Mouse (Mus musculus): ENCODE results near the gene Aurkaip1. TPM values are rescaled to one million over a fixed set of nuclear protein-coding genes. Genes with fewer than 3 reads are reported as not detected.

The Aurkaip1 gene
- polyA plus RNA-seq, 1 experiment = 131 TPM

DNA sequence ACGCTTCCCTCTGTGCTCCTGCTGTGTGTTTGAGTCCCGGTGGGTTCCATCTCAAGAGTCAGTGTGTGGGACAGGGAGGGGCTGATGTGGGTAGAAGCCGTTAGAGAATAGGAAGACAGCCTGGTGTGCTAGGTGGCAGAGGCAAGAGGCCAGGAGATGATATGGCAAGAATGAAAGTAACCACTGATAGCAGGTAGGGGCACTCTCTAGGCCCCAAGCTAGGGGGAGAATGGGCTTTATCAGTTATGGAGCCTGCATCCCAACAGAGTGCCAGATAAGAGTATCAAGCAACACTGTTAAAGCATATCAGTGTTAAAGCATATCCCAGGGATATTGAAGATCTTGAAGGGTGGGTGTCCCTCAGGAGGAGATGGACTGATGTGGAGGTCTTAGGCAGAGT, 25.8 kb downstream of the Aurkaip1 start:
- TF ChIP-seq POLR2A (IDR thresholded peaks at IDR 0.05; ENCODE audit: extremely low read depth, insufficient read depth, low read length) (no peak), CTCF (IDR thresholded peaks at IDR 0.05; ENCODE audit: extremely low read depth, insufficient read depth, low read length) (no peak)
- Histone ChIP-seq H3K27ac (ENCODE audit: insufficient read depth, low read length) (no peak overlapping the region), H3K4me1 (ENCODE audit: control insufficient read depth, insufficient read depth, low read length) (peaks cover under 1% of the 10 kb centered on the region; the same call in 1 of the 2 replicates), H3K4me3 (ENCODE audit: insufficient read depth, low read length) (no peak overlapping the region)

- no peak overlapping the region for H3K27ac ChIP-seq (ENCODE audit: insufficient read depth, low read length)
- no peak overlapping the region for H3K4me3 ChIP-seq (ENCODE audit: insufficient read depth, low read length)
- no peak for TF ChIP-seq CTCF (IDR thresholded peaks at IDR 0.05; ENCODE audit: extremely low read depth, insufficient read depth, low read length)
- no peak for TF ChIP-seq POLR2A (IDR thresholded peaks at IDR 0.05; ENCODE audit: extremely low read depth, insufficient read depth, low read length)
- H3K4me1 ChIP-seq (ENCODE audit: control insufficient read depth, insufficient read depth, low read length) = no peaks in the 10 kb centered on the region
Measured at GRCm38 (mm10) chr4:155859318-155859717, 28.2 kb downstream of the Aurkaip1 start.

- Histone ChIP-seq H3K4me3 (ENCODE audit: insufficient read depth, low read length) (no peak overlapping the region), H3K4me1 (ENCODE audit: control insufficient read depth, insufficient read depth, low read length) (no peaks in the 10 kb centered on the region), H3K27ac (ENCODE audit: insufficient read depth, low read length) (no peak overlapping the region)
- no peak for TF ChIP-seq POLR2A (IDR thresholded peaks at IDR 0.05; ENCODE audit: extremely low read depth, insufficient read depth, low read length)
Measured at GRCm38 (mm10) chr4:155861787-155862186, 30.7 kb downstream of the Aurkaip1 start.

DNA sequence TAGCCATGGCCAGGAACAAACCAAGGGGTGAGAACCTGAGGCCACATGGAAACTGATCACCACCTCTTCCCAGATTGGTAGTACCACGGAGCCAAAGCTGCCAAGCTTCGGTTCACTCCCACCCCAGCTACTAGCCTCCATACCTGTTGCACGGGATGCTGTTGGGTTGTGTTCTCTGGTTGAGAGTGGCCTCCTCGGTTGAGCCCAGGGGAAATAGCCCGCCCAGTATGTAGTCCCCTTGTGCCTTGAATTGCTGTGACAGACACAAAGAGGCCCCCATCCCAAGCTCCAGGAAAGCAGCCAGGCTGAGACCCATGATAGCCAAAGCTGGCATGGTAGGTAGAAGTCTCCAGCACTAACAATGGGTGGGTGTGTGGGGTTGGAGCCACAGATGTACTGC, 31.9 kb downstream of the Aurkaip1 start, which contains the start of gene Tas1r3:
Tas1r3 (minus strand) TSS at position 362 of the 400 bp plus-strand sequence.
- H3K4me3 ChIP-seq (ENCODE audit: insufficient read depth, low read length) = no peak within 1 kb of the TSS
- H3K27ac ChIP-seq (ENCODE audit: insufficient read depth, low read length) = no peak within 1 kb of the TSS
- no peak for TF ChIP-seq POLR2A (IDR thresholded peaks at IDR 0.05; ENCODE audit: extremely low read depth, insufficient read depth, low read length)
- no peak for TF ChIP-seq CTCF (IDR thresholded peaks at IDR 0.05; ENCODE audit: extremely low read depth, insufficient read depth, low read length)
- H3K4me1 ChIP-seq (ENCODE audit: control insufficient read depth, insufficient read depth, low read length) = no peaks in the 10 kb centered on the region

DNA sequence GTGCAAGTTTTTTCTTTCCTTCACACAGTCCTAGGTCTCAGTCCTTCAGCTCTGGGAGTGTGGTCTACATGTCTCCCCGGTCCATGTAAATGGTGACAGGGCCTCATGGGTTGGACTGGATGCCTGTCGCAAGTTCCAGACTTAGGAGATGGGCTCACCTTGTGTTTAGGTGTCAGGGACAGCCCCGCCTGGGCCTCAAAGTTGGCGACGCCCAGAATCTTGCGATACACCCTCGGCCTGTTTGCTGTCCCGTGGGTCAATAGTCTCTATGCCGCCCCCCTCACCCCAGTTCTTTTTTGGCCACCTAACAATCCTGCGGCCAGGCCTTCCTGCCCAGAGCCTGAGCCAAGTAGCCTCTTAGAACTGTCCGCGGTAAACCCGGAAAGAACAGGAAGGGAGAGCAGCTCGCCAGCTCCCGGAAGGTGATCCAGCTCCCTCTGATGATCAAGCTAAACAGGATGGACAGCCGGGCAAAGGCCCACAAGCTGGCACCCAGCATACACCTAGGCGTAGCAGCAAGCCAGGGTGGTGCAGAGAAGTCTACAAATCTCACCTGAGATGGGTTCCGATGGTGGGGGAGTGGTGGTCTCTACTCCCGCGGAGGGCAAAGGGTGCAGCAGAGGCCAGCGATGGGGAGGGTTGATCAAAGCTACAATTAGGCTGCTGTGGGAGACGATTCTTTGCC, 37.7 kb downstream of the Aurkaip1 start:
- H3K4me3 ChIP-seq (ENCODE audit: insufficient read depth, low read length) = peak overlapping the region; percentile 96
- H3K4me1 ChIP-seq (ENCODE audit: control insufficient read depth, insufficient read depth, low read length) = peaks cover 2% of the 10 kb centered on the region; the same call in 1 of the 2 replicates
- no peak overlapping the region for H3K27ac ChIP-seq (ENCODE audit: insufficient read depth, low read length)
- TF ChIP-seq CTCF (IDR thresholded peaks at IDR 0.05; ENCODE audit: extremely low read depth, insufficient read depth, low read length) = no peak
- TF ChIP-seq POLR2A (IDR thresholded peaks at IDR 0.05; ENCODE audit: extremely low read depth, insufficient read depth, low read length) = no peak

- Histone ChIP-seq H3K27ac (ENCODE audit: insufficient read depth, low read length) (no peak within 1 kb of the TSS), H3K4me1 (ENCODE audit: control insufficient read depth, insufficient read depth, low read length) (peaks cover 2% of the 10 kb centered on the region; the same call in 1 of the 2 replicates), H3K4me3 (ENCODE audit: insufficient read depth, low read length) (peak within 1 kb of the TSS; percentile 96)
- no peak for TF ChIP-seq CTCF (IDR thresholded peaks at IDR 0.05; ENCODE audit: extremely low read depth, insufficient read depth, low read length)
- TF ChIP-seq POLR2A (IDR thresholded peaks at IDR 0.05; ENCODE audit: extremely low read depth, insufficient read depth, low read length) = peak; percentile 72
Measured at GRCm38 (mm10) chr4:155869317-155870033, 38.4 kb downstream of the Aurkaip1 start, which contains the start of the genes Cptp and Ints11. Gene Cptp, minus strand, starts transcription at chr4:155869440. Gene Ints11, plus strand, starts transcription at chr4:155869546.

DNA sequence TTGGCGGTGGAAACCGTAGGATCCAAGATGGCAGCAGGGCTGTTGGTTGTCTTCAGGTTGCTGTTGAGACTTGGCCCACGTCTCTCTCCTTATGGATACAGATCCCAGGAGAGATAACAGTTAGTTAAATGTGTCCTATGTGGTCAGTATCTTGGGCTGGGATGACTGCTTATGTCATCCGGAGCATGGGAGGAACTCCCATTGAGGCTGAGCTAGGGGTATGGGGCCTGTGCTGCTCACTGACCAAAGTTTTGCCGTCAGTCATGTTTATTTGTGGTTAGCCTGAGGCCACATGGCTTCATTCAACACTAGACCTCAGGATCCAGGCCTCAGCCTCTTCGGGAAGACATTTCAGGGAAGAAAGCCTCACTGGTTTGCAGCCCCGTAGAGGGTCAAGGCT, 40.3 kb downstream of the Aurkaip1 start:
- TF ChIP-seq POLR2A (IDR thresholded peaks at IDR 0.05; ENCODE audit: extremely low read depth, insufficient read depth, low read length) (no peak), CTCF (IDR thresholded peaks at IDR 0.05; ENCODE audit: extremely low read depth, insufficient read depth, low read length) (no peak)
- Histone ChIP-seq H3K4me1 (ENCODE audit: control insufficient read depth, insufficient read depth, low read length) (peaks cover 2% of the 10 kb centered on the region; the same call in 1 of the 2 replicates), H3K27ac (ENCODE audit: insufficient read depth, low read length) (no peak overlapping the region), H3K4me3 (ENCODE audit: insufficient read depth, low read length) (no peak overlapping the region)

Other genes starting within 250 kb of the Aurkaip1 start
- 16.8 and 18.1 TPM in 2 replicates for gene Slc35e2, start 229.9 kb upstream of the Aurkaip1 start, polyA plus RNA-seq (2012; rRNA removed)
- gene Cdk11b, start 206.4 kb upstream of the Aurkaip1 start, polyA plus RNA-seq (2012; rRNA removed) = 48.0 and 48.2 TPM in 2 replicates
- not detected in 2 replicates for gene Gm10563, start 185.9 kb upstream of the Aurkaip1 start, polyA plus RNA-seq (2012; rRNA removed)
- 5.9 and 6.0 TPM in 2 replicates for gene Mmp23, start 177.9 kb upstream of the Aurkaip1 start, polyA plus RNA-seq (2012; rRNA removed)
- gene Mib2, start 162.1 kb upstream of the Aurkaip1 start, polyA plus RNA-seq (2012; rRNA removed) = 153 and 169 TPM in 2 replicates
- 42.8 and 45.8 TPM in 2 replicates for gene Fndc10, start 136.9 kb upstream of the Aurkaip1 start, polyA plus RNA-seq (2012; rRNA removed)
- 131 and 138 TPM in 2 replicates for gene Ssu72, start 126.5 kb upstream of the Aurkaip1 start, polyA plus RNA-seq (2012; rRNA removed)
- 68.5 and 70.6 TPM in 2 replicates for gene Tmem240, start 96.5 kb upstream of the Aurkaip1 start, polyA plus RNA-seq (2012; rRNA removed)
- 84.4 and 93.0 TPM in 2 replicates for gene Atad3a, start 70.2 kb upstream of the Aurkaip1 start, polyA plus RNA-seq (2012; rRNA removed)
- 29.8 and 32.1 TPM in 2 replicates for gene Vwa1, start 56.6 kb upstream of the Aurkaip1 start, polyA plus RNA-seq (2012; rRNA removed)
- gene Tmem88b, start 45.4 kb upstream of the Aurkaip1 start, polyA plus RNA-seq (2012; rRNA removed) = 39.2 and 50.5 TPM in 2 replicates
- gene Ankrd65, start 40.8 kb upstream of the Aurkaip1 start, polyA plus RNA-seq (2012; rRNA removed) = not detected in 2 replicates
- gene Mrpl20, start 28.4 kb upstream of the Aurkaip1 start, polyA plus RNA-seq (2012; rRNA removed) = 105 and 110 TPM in 2 replicates
- 112 and 121 TPM in 2 replicates for gene Ccnl2, start 18.8 kb upstream of the Aurkaip1 start, polyA plus RNA-seq (2012; rRNA removed)
- 14.9 and 15.7 TPM in 2 replicates for gene Mxra8, start 8.4 kb downstream of the Aurkaip1 start, polyA plus RNA-seq (2012; rRNA removed)
- 133 and 145 TPM in 2 replicates for gene Dvl1, start 16.1 kb downstream of the Aurkaip1 start, polyA plus RNA-seq (2012; rRNA removed)
- gene Tas1r3, start 32.1 kb downstream of the Aurkaip1 start, polyA plus RNA-seq (2012; rRNA removed) = 0.17 and 0.23 TPM in 2 replicates
- gene Cptp, start 38.2 kb downstream of the Aurkaip1 start, polyA plus RNA-seq (2012; rRNA removed) = 19.7 and 21.9 TPM in 2 replicates
- 39.4 and 42.5 TPM in 2 replicates for gene Ints11, start 38.3 kb downstream of the Aurkaip1 start, polyA plus RNA-seq (2012; rRNA removed)
- 90.6 and 94.2 TPM in 2 replicates for gene Pusl1, start 60.5 kb downstream of the Aurkaip1 start, polyA plus RNA-seq (2012; rRNA removed)
- gene Acap3, start 60.5 kb downstream of the Aurkaip1 start, polyA plus RNA-seq (2012; rRNA removed) = 136 and 142 TPM in 2 replicates
- 72.6 and 75.2 TPM in 2 replicates for gene Ube2j2, start 112.6 kb downstream of the Aurkaip1 start, polyA plus RNA-seq (2012; rRNA removed)
- 19.3 and 22.2 TPM in 2 replicates for gene C1qtnf12, start 131.0 kb downstream of the Aurkaip1 start, polyA plus RNA-seq (2012; rRNA removed)
- 8.9 and 11.0 TPM in 2 replicates for gene B3galt6, start 161.4 kb downstream of the Aurkaip1 start, polyA plus RNA-seq (2012; rRNA removed)
- 122 and 126 TPM in 2 replicates for gene Sdf4, start 161.6 kb downstream of the Aurkaip1 start, polyA plus RNA-seq (2012; rRNA removed)
- gene Tnfrsf4, start 182.6 kb downstream of the Aurkaip1 start, polyA plus RNA-seq (2012; rRNA removed) = 3.4 and 4.0 TPM in 2 replicates
- 0.17 and 0.34 TPM in 2 replicates for gene Tnfrsf18, start 194.9 kb downstream of the Aurkaip1 start, polyA plus RNA-seq (2012; rRNA removed)
- 0.10 and 0.34 TPM in 2 replicates for gene Ttll10, start 228.1 kb downstream of the Aurkaip1 start, polyA plus RNA-seq (2012; rRNA removed)